Mouse (Mus musculus) stomach, embryonic 16.5 days (tissue): ENCODE data around the gene Hs3st1. TPM values are rescaled to one million over a fixed set of nuclear protein-coding genes. Genes with fewer than 3 reads are reported as not detected.

Experiments
- ATAC-seq: fragments of 200-750 bp; cut with Nextera tagmentation; 2 replicates; pipeline ENCODE4 v1.8.0; 2017; ENCODE audit warnings: moderate number of reproducible peaks, moderate TSS enrichment; ENCODE audit not compliant: insufficient read depth, low FRiP score
- H3K27ac ChIP-seq: fragments of 300-500 bp; sonication (generic); 2 replicates; pipeline ENCODE4 v1.5.1; 2014; ENCODE audit warnings: low read length
- H3K27me3 ChIP-seq: fragments of 300-500 bp; sonication (generic); 2 replicates; pipeline ENCODE4 v1.6.1; 2014; ENCODE audit warnings: low read length, control low read depth, mixed read lengths; ENCODE audit not compliant: control insufficient read depth, insufficient read depth
- H3K36me3 ChIP-seq: fragments of 300-500 bp; sonication (generic); 2 replicates; pipeline ENCODE4 v1.6.1; 2014; ENCODE audit warnings: low read length; ENCODE audit not compliant: control insufficient read depth, insufficient read depth
- H3K4me1 ChIP-seq: fragments of 300-500 bp; sonication (generic); 2 replicates; pipeline ENCODE4 v1.6.1; 2014; ENCODE audit warnings: low read length, control low read depth, mixed read lengths; ENCODE audit not compliant: control insufficient read depth, insufficient read depth
- H3K4me2 ChIP-seq: fragments of 300-500 bp; sonication (generic); 2 replicates; pipeline ENCODE4 v1.6.1; 2014; ENCODE audit warnings: low read depth, low read length, mixed read lengths
- H3K4me3 ChIP-seq: fragments of 300-500 bp; sonication (generic); replicated peaks from 2 replicates; pipeline ENCODE4 v1.5.1; 2014; ENCODE audit warnings: mild to moderate bottlenecking, low read length
- H3K9ac ChIP-seq: fragments of 300-500 bp; sonication (generic); 2 replicates; pipeline ENCODE4 v1.6.1; 2014; ENCODE audit warnings: low read length
- H3K9me3 ChIP-seq: fragments of 300-500 bp; sonication (generic); replicated peaks from 2 replicates; pipeline ENCODE4 v1.6.1; 2016; ENCODE audit warnings: low read length, control low read depth; ENCODE audit not compliant: control insufficient read depth
- WGBS: fragments of 180-500 bp; shearing (Covaris S2); extraction: QIAGEN DNeasy Blood & Tissue Kit; methylation state at CpG from one replicate; pipeline ENCODE4 v1.1.7; 2014; 5-methylcytosine and 5-hydroxymethylcytosine counted together
- polyA plus RNA-seq: library from polyadenylated mRNA; unstranded; fragments of >200 nt; fragmentation: Nextera tagmentation; extraction: Ambion mirVana; gene quantifications from 2 replicates; pipeline ENCODE4 v1.2.1, GENCODE M21; 2015

Gene Hs3st1
- polyA plus RNA-seq, 1 experiment from 2014 or later = 14.2 TPM

- H3K27me3 ChIP-seq = no peaks in the 10 kb centered on the region
- H3K4me1 ChIP-seq = no peaks in the 10 kb centered on the region
- no peaks in the 10 kb centered on the region for H3K36me3 ChIP-seq
- no peak overlapping the region for H3K4me2 ChIP-seq
- no peak overlapping the region for H3K27ac ChIP-seq
- H3K9me3 ChIP-seq = no peaks in the 10 kb centered on the region
- no peak overlapping the region for H3K4me3 ChIP-seq
- WGBS = 87% methylated on average over 8 of the region's 8 CpGs
- no peak overlapping the region for H3K9ac ChIP-seq
- ATAC-seq = no peak
Observed at GRCm38 (mm10) chr5:39634300-39635047, 120.8 kb downstream of the Hs3st1 start.

- H3K4me3 ChIP-seq = no peak overlapping the region
- H3K27ac ChIP-seq = no peak overlapping the region
- H3K36me3 ChIP-seq = no peaks in the 10 kb centered on the region
- H3K9ac ChIP-seq = no peak overlapping the region
- no peak for ATAC-seq
- 58% methylated on average over 1 of the region's 1 CpGs for WGBS
- H3K27me3 ChIP-seq = no peaks in the 10 kb centered on the region
- H3K4me1 ChIP-seq = no peaks in the 10 kb centered on the region
- H3K4me2 ChIP-seq = no peak overlapping the region
- H3K9me3 ChIP-seq = no peaks in the 10 kb centered on the region
Observed at GRCm38 (mm10) chr5:39633206-39633605, 122.1 kb downstream of the Hs3st1 start.

- Histone ChIP-seq H3K9me3 (no peaks in the 10 kb centered on the region), H3K4me3 (no peak overlapping the region), H3K27ac (no peak overlapping the region), H3K36me3 (no peaks in the 10 kb centered on the region), H3K4me1 (no peaks in the 10 kb centered on the region), H3K9ac (no peak overlapping the region), H3K27me3 (no peaks in the 10 kb centered on the region), H3K4me2 (no peak overlapping the region)
- no peak for ATAC-seq
- WGBS = 83% methylated on average over 5 of the region's 5 CpGs
Observed at GRCm38 (mm10) chr5:39630841-39631240, 124.4 kb downstream of the Hs3st1 start.

- Histone ChIP-seq H3K9ac (no peak overlapping the region), H3K4me3 (no peak overlapping the region), H3K27me3 (no peaks in the 10 kb centered on the region), H3K36me3 (no peaks in the 10 kb centered on the region), H3K4me2 (no peak overlapping the region), H3K4me1 (peaks cover 18% of the 10 kb centered on the region; the same call in 1 of the 2 replicates), H3K9me3 (no peaks in the 10 kb centered on the region), H3K27ac (no peak overlapping the region)
- WGBS = 55% methylated on average over 8 of the region's 8 CpGs
- no peak for ATAC-seq
Observed at GRCm38 (mm10) chr5:39625037-39625473, 130.2 kb downstream of the Hs3st1 start.

- Histone ChIP-seq H3K4me1 (peaks cover 18% of the 10 kb centered on the region; the same call in 1 of the 2 replicates), H3K27ac (no peak overlapping the region), H3K36me3 (no peaks in the 10 kb centered on the region), H3K4me3 (no peak overlapping the region), H3K27me3 (no peaks in the 10 kb centered on the region), H3K9me3 (no peaks in the 10 kb centered on the region), H3K4me2 (no peak overlapping the region), H3K9ac (no peak overlapping the region)
- WGBS = 62% methylated on average over 4 of the region's 4 CpGs
- ATAC-seq = no peak
Observed at GRCm38 (mm10) chr5:39624218-39624590, 131.1 kb downstream of the Hs3st1 start.

- no peaks in the 10 kb centered on the region for H3K27me3 ChIP-seq
- H3K27ac ChIP-seq = no peak overlapping the region
- no peak overlapping the region for H3K4me3 ChIP-seq
- no peak for ATAC-seq
- WGBS = 71% methylated on average over 13 of the region's 13 CpGs
- peaks cover 18% of the 10 kb centered on the region; the same call in 1 of the 2 replicates for H3K4me1 ChIP-seq
- no peaks in the 10 kb centered on the region for H3K36me3 ChIP-seq
- H3K9ac ChIP-seq = no peak overlapping the region
- H3K9me3 ChIP-seq = no peaks in the 10 kb centered on the region
- H3K4me2 ChIP-seq = no peak overlapping the region
Observed at GRCm38 (mm10) chr5:39623304-39624217, 131.7 kb downstream of the Hs3st1 start.

GRCm38 (mm10) chr5:39620206-39620866, 134.9 kb downstream of the Hs3st1 start:
- Histone ChIP-seq H3K4me3 (no peak overlapping the region), H3K27ac (peak overlapping the region; percentile 84), H3K4me1 (peaks cover 17% of the 10 kb centered on the region; the same call in 1 of the 2 replicates), H3K27me3 (no peaks in the 10 kb centered on the region), H3K9ac (no peak overlapping the region), H3K4me2 (no peak overlapping the region), H3K9me3 (no peaks in the 10 kb centered on the region), H3K36me3 (no peaks in the 10 kb centered on the region)
- 62% methylated on average over 3 of the region's 3 CpGs for WGBS
- peak; percentile 46; the same call in 1 of the 2 replicates for ATAC-seq

GRCm38 (mm10) chr5:39617354-39617977, 137.8 kb downstream of the Hs3st1 start:
- no peak overlapping the region for H3K9ac ChIP-seq
- peaks cover 8% of the 10 kb centered on the region for H3K36me3 ChIP-seq
- H3K9me3 ChIP-seq = no peaks in the 10 kb centered on the region
- no peaks in the 10 kb centered on the region for H3K27me3 ChIP-seq
- WGBS = 60% methylated on average over 2 of the region's 2 CpGs
- peak; percentile 87 for ATAC-seq
- 0 out of 2 replicates have a peak, but pooled peaks cover 4% of the 10 kb centered on the region for H3K4me1 ChIP-seq
- H3K27ac ChIP-seq = peak overlapping the region; percentile 80
- no peak overlapping the region for H3K4me3 ChIP-seq
- no peak overlapping the region for H3K4me2 ChIP-seq
